Mouse (Mus musculus) erythroblast, embryonic 14.5 days (primary cell): ENCODE measurements around the gene Ugcg. TPM values are rescaled to one million over a fixed set of nuclear protein-coding genes. Genes with fewer than 3 reads are reported as not detected.

ENCODE experiments used
- H3K27me3 ChIP-seq: 2 replicates; pipeline ENCODE4 v1.6.1; 2012; ENCODE audit warnings: inconsistent platforms; ENCODE audit not compliant: control insufficient read depth
- H3K36me3 ChIP-seq: 2 replicates; pipeline ENCODE4 v1.6.1; 2012; ENCODE audit warnings: mild to moderate bottlenecking, inconsistent platforms; ENCODE audit not compliant: control insufficient read depth
- H3K4me1 ChIP-seq: 2 replicates; pipeline ENCODE4 v1.6.1; 2012; ENCODE audit warnings: inconsistent platforms; ENCODE audit not compliant: control insufficient read depth
- H3K4me3 ChIP-seq: replicated peaks from 2 replicates; pipeline ENCODE3; 2012; ENCODE audit warnings: moderate library complexity, mild to moderate bottlenecking, inconsistent platforms
- H3K9me3 ChIP-seq: 2 replicates; pipeline ENCODE4 v1.6.1; 2012; ENCODE audit warnings: low read length, inconsistent platforms, mixed read lengths; ENCODE audit not compliant: control insufficient read depth
- GATA1 ChIP-seq: IDR thresholded peaks from 2 replicates; pipeline ENCODE4 v1.6.1; 2012; ENCODE audit warnings: low read length, inconsistent platforms, mixed read lengths
- TAL1 ChIP-seq: IDR thresholded peaks from 3 replicates; pipeline ENCODE4 v1.6.1; 2012; ENCODE audit warnings: low read length, inconsistent platforms, mixed read lengths
- polyA plus RNA-seq: library from polyadenylated mRNA; stranded (reverse); fragments of >175 nt; gene quantifications from 2 replicates; pipeline ENCODE4 v1.2.3, GENCODE M21; 2012

Ugcg gene
- polyA plus RNA-seq, 1 experiment: 0.57 TPM

GRCm38 (mm10) chr4:59199805-59200204, 10.7 kb downstream of the Ugcg start:
- Histone ChIP-seq H3K36me3 (peaks cover 19% of the 10 kb centered on the region), H3K9me3 (no peaks in the 10 kb centered on the region), H3K4me3 (no peak overlapping the region), H3K27me3 (no peaks in the 10 kb centered on the region), H3K4me1 (peaks cover 91% of the 10 kb centered on the region)
- TF ChIP-seq TAL1 (no peak), GATA1 (no peak)

DNA sequence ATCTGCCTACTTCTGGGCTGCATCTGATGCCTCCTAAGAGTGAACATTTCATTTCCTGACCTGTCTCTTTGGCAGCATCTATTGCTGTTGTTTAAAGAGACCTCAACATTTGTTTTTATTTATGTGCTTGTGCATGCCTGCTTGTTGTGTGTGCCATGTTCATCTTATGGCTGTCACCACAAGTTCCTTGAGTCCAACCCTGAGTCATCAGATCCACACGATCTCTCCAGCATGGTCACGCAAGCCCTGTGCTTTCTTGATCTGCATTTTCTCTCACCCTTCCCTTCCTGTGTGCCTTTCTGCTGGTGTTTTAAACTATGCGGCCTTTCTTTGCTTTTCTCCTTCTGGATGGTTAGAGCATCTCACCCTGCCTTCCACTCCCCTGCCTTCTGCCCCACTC, 11.6 kb downstream of the Ugcg start:
- Histone ChIP-seq H3K27me3 (no peaks in the 10 kb centered on the region), H3K4me3 (no peak overlapping the region), H3K9me3 (no peaks in the 10 kb centered on the region), H3K36me3 (peaks cover 19% of the 10 kb centered on the region), H3K4me1 (peaks cover 92% of the 10 kb centered on the region)
- TF ChIP-seq GATA1: no peak
- TF ChIP-seq TAL1: no peak

DNA sequence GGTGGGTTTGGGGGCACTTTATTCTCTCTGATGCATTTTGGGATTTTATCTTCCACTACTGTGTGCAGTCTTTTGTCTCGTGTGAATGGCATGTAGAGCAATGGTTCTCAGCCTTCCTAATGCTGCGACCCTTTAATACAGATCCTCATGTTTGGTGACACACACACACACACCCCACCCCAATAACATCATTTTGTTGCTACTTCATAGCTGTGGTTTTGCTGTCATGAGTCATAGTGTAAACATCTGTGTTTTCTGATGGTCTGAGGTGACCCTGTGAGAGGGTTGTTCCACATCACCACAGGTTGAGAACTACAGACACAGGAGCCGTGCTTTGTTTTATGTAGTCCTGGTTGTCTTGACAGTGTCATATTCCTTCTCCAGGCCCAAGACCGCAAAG, 15.6 kb downstream of the Ugcg start:
- H3K27me3 ChIP-seq: no peaks in the 10 kb centered on the region
- no peak for TF ChIP-seq TAL1
- no peak for TF ChIP-seq GATA1
- peaks cover 37% of the 10 kb centered on the region for H3K36me3 ChIP-seq
- H3K9me3 ChIP-seq: no peaks in the 10 kb centered on the region
- no peak overlapping the region for H3K4me3 ChIP-seq
- peaks cover 77% of the 10 kb centered on the region for H3K4me1 ChIP-seq

- no peak overlapping the region for H3K4me3 ChIP-seq
- no peaks in the 10 kb centered on the region for H3K27me3 ChIP-seq
- TF ChIP-seq TAL1 (no peak), GATA1 (no peak)
- peaks cover 47% of the 10 kb centered on the region for H3K36me3 ChIP-seq
- H3K9me3 ChIP-seq: no peaks in the 10 kb centered on the region
- peaks cover 78% of the 10 kb centered on the region for H3K4me1 ChIP-seq
Measured at GRCm38 (mm10) chr4:59205758-59206340, 16.8 kb downstream of the Ugcg start.

DNA sequence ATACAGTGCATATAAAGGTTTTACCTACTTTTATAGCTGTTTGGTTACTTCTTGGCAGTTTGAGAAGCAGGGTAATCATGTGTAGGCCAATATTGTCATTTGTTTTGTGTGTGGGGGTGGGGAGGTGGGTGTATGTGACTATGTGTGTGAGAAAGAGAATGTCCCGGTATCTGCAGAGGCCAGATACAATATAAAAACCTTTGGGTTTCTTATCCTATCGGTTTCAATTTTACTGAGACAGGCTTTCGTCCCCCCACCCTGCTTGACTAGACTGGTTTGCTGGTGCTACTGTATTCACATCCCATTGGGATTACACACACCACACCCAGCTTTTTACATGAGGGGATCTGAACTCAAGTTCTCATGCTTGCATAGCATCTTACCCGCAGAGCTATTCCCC, 17.5 kb downstream of the Ugcg start:
- Histone ChIP-seq H3K36me3 (peaks cover 48% of the 10 kb centered on the region), H3K4me1 (peaks cover 75% of the 10 kb centered on the region), H3K9me3 (no peaks in the 10 kb centered on the region), H3K4me3 (no peak overlapping the region), H3K27me3 (no peaks in the 10 kb centered on the region)
- TF ChIP-seq TAL1: no peak
- no peak for TF ChIP-seq GATA1

GRCm38 (mm10) chr4:59208607-59209006, 19.6 kb downstream of the Ugcg start:
- Histone ChIP-seq H3K27me3 (no peaks in the 10 kb centered on the region), H3K36me3 (peaks cover 63% of the 10 kb centered on the region), H3K4me1 (peaks cover 64% of the 10 kb centered on the region), H3K9me3 (no peaks in the 10 kb centered on the region), H3K4me3 (no peak overlapping the region)
- TF ChIP-seq GATA1: no peak
- no peak for TF ChIP-seq TAL1

DNA sequence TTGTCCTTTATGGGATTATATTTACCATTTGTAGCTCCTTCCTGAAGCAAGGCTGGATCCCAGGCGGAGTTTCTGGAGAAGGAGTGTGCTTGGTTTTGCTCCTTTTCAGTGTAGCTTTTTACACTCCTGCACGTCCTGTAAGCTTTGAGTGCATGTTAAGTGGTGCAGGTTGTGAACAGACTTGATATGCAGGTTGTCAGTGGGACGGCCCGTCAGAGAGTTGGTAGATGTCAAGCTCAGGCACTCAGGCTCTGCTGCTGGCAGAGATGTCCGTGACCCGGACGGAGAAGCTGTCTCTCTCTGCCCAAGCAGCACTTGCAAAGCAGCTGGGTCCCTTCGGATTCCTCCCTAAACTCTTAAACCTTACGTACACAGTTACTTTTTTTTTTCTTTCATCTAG, 22.1 kb downstream of the Ugcg start:
- Histone ChIP-seq H3K27me3 (no peaks in the 10 kb centered on the region), H3K4me1 (peaks cover 60% of the 10 kb centered on the region), H3K9me3 (no peaks in the 10 kb centered on the region), H3K4me3 (no peak overlapping the region), H3K36me3 (peaks cover 80% of the 10 kb centered on the region)
- TF ChIP-seq TAL1 (no peak), GATA1 (no peak)

- no peaks in the 10 kb centered on the region for H3K27me3 ChIP-seq
- peaks cover 83% of the 10 kb centered on the region for H3K36me3 ChIP-seq
- no peak overlapping the region for H3K4me3 ChIP-seq
- no peaks in the 10 kb centered on the region for H3K9me3 ChIP-seq
- TF ChIP-seq TAL1 (no peak), GATA1 (no peak)
- H3K4me1 ChIP-seq: peaks cover 50% of the 10 kb centered on the region
Measured at GRCm38 (mm10) chr4:59213833-59214232, 24.8 kb downstream of the Ugcg start.

DNA sequence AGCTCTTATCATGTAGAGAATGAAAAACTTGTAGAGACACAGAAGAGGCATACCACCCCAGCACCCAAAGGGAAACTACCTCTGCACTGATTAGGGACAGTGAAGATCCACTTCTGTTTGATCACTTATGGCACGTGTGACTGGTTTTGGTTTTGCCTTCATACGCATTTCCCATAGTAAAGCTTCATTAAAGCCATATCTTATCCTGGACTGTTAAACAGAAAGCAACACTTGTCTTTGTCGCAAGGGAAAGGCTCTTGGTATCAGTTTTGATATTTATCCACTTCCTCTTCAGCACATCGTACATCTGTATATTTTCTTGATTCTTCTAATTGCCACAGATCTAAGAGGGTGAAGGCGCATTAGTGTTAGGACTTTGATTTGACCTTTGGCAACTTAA, 25.6 kb downstream of the Ugcg start:
- Histone ChIP-seq H3K9me3 (no peaks in the 10 kb centered on the region), H3K4me3 (no peak overlapping the region), H3K27me3 (no peaks in the 10 kb centered on the region), H3K4me1 (peaks cover 47% of the 10 kb centered on the region), H3K36me3 (peaks cover 83% of the 10 kb centered on the region)
- TF ChIP-seq GATA1 (no peak), TAL1 (no peak)

DNA sequence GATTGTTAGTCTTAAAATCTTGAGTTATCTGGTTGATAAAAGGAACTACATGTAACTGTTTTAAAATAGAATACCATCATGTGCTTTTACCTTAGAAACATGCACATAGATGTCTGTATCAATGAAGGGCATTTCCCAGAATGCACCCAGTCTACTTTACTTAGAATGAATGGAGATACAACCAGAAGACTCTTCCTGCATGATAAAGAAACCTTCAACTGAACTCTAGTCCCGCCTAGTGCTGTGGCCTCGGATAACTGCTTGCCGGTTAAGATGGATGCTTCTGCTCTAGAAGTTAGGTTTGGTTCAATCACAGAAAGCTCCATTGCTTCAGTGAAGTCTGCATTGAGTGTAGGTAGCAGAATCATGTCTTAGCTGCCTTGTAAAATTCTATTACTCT, 26.5 kb downstream of the Ugcg start:
- no peaks in the 10 kb centered on the region for H3K27me3 ChIP-seq
- TF ChIP-seq GATA1 (no peak), TAL1 (no peak)
- H3K36me3 ChIP-seq: peaks cover 82% of the 10 kb centered on the region

More for the DNA sequence above, 26.5 kb downstream of the Ugcg start:
- no peaks in the 10 kb centered on the region for H3K9me3 ChIP-seq
- no peak overlapping the region for H3K4me3 ChIP-seq
- peaks cover 38% of the 10 kb centered on the region for H3K4me1 ChIP-seq
